Mouse (Mus musculus): ENCODE measurements around the gene Nxnl2.

DNA sequence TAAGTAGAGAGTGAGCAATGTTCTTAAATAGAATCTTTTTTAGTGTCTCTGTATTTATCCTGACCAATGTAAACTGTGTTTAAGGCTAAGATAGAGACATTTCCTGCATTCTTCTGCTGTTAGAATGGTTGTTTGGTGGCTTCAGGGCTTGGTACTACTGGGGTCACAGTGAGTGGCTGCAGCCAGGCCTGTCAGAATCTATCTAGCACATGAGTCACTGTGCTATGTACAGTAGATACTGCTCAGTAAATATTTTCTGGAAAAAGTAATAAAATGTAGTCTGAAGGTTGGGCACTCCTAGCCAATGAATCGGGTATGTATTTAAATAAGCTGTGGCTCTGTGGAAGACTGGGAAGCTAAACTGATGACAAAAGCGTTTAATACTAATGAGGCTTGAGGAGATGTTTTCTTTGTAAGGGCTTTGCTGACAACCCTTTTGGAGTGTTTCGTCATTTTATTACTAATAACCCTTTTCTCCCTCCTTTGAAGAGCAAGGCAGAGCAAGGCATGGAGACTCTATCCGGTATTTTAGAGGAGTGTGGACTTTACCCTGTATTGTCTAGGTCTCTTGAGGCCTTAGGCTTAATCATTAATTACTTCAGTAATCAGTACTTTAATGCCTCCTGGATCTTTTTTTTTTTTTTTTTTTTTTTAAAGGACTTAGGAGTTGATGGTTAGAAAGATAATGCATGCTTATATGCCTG is 17.7 kb upstream of the Nxnl2 start:
- TF ChIP-seq EP300 (IDR thresholded peaks at IDR 0.05; ENCODE audit: insufficient read depth, low read depth, low read length), result no peak
- no peak for TF ChIP-seq CTCF (IDR thresholded peaks at IDR 0.05)
